8 mouse cellular contexts compared by ENCODE assay signal in genomic region chr11:118254159-118254951, GRCm38 (mm10). TPM values are rescaled to one million over a fixed set of nuclear protein-coding genes. Genes with fewer than 3 reads are reported as not detected.
DNase-seq lines count a peak whose midpoint lies in the region; ATAC-seq and TF ChIP-seq lines count a peak whose summit lies in the region.

No protein-coding gene starts in this region.

- no peak for TF ChIP-seq CTCF in brain, embryonic 14.5 days (IDR thresholded peaks at IDR 0.05; ENCODE audit: borderline replicate concordance, extremely low read depth, insufficient read depth, insufficient read length)
- TF ChIP-seq CTCF in thymus, adult 2 months (IDR thresholded peaks at IDR 0.05; ENCODE audit: borderline replicate concordance, control insufficient read depth, extremely low read depth, insufficient read depth, low read length, poor library complexity) = no peak

- H3K36me3 ChIP-seq in heart, embryonic 10.5 days = peaks cover 35% of the 10 kb centered on the region
- H3K36me3 ChIP-seq in intestine, embryonic 15.5 days = peaks cover 20% of the 10 kb centered on the region
- peaks cover 5% of the 10 kb centered on the region; the same call in 1 of the 2 replicates for H3K36me3 ChIP-seq in thymus, adult 2 months (ENCODE audit: control insufficient read depth, insufficient read depth, low read length)

- H3K27me3 ChIP-seq in heart, embryonic 10.5 days (ENCODE audit: insufficient read depth, poor library complexity, severe bottlenecking) = no peaks in the 10 kb centered on the region
- H3K27me3 ChIP-seq in intestine, embryonic 15.5 days (replicated peaks) = no peaks in the 10 kb centered on the region
- no peaks in the 10 kb centered on the region for H3K27me3 ChIP-seq in thymus, adult 2 months (ENCODE audit: control insufficient read depth, insufficient read depth, low read length)

- WGBS in heart, embryonic 10.5 days = 70% methylated on average over 15 of the region's 15 CpGs
- WGBS in intestine, embryonic 15.5 days = 40% methylated on average over 15 of the region's 15 CpGs
- WGBS in thymus, adult 2 months = 43% methylated on average over 15 of the region's 15 CpGs

- peak; percentile 97 for DNase-seq in heart, adult 11 months
- DNase-seq in heart, embryonic 10.5 days (ENCODE audit: low spot score) = no peak
- DNase-seq in brain, embryonic 14.5 days (ENCODE audit: low read depth) = peak; percentile 91
- peak; percentile 56 to 59 for DNase-seq in frontal cortex, postnatal 10 days (ENCODE audit: low spot score in 2 of 2)
- DNase-seq in left cerebral cortex, postnatal 25 days (ENCODE audit: low spot score in 2 of 2) = peak; percentile 51 to 58
- no peak for DNase-seq in thymus, adult 2 months

- intact Hi-C loops in left cerebral cortex, postnatal 25 days (cut with DNase I) = no loop called here

- H3K4me2 ChIP-seq in intestine, embryonic 15.5 days (replicated peaks) = no peak overlapping the region; the same call in 1 of the 2 replicates

- H3K9ac ChIP-seq in intestine, embryonic 15.5 days = no peak overlapping the region

- ATAC-seq in intestine, embryonic 15.5 days = peak; percentile 47
- peak; percentile 45; the same call in 1 of the 2 replicates for ATAC-seq in monocyte, adult 5-6 weeks (replicated peaks; ENCODE audit: insufficient number of reproducible peaks, low FRiP score, low TSS enrichment, poor library complexity, severe bottlenecking)

- no peaks in the 10 kb centered on the region for H3K9me3 ChIP-seq in heart, embryonic 10.5 days
- H3K9me3 ChIP-seq in intestine, embryonic 15.5 days = no peaks in the 10 kb centered on the region

- no peak for TF ChIP-seq POLR2A in brain, embryonic 14.5 days (IDR thresholded peaks at IDR 0.05; ENCODE audit: borderline replicate concordance, extremely low read depth, insufficient read depth, insufficient read length, poor library complexity, severe bottlenecking)
- no peak for TF ChIP-seq POLR2A in thymus, adult 2 months (IDR thresholded peaks at IDR 0.05; ENCODE audit: control insufficient read depth, extremely low read depth, insufficient read depth, low read length, poor library complexity)

- H3K27ac ChIP-seq in heart, embryonic 10.5 days = no peak overlapping the region
- H3K27ac ChIP-seq in intestine, embryonic 15.5 days = peak overlapping the region; percentile 60
- H3K27ac ChIP-seq in thymus, adult 2 months (ENCODE audit: control insufficient read depth, insufficient read depth, low read length) = no peak overlapping the region

- H3K4me1 ChIP-seq in heart, embryonic 10.5 days = peaks cover 30% of the 10 kb centered on the region
- peaks cover 18% of the 10 kb centered on the region for H3K4me1 ChIP-seq in intestine, embryonic 15.5 days (replicated peaks)
- peaks cover 24% of the 10 kb centered on the region for H3K4me1 ChIP-seq in thymus, adult 2 months (replicated peaks; ENCODE audit: control insufficient read depth, insufficient read depth, low read length)

- no peak overlapping the region for H3K4me3 ChIP-seq in heart, embryonic 10.5 days
- no peak overlapping the region for H3K4me3 ChIP-seq in intestine, embryonic 15.5 days (replicated peaks)
- no peak overlapping the region for H3K4me3 ChIP-seq in thymus, adult 2 months (ENCODE audit: control insufficient read depth, insufficient read depth, low read length)

RNA-seq across cellular contexts. Expression of gene Cyth1, which starts 6.0 kb away (rescaled TPM):
- 15.5 and 15.6 TPM in 2 replicates for polyA plus RNA-seq in heart, embryonic 10.5 days (2016; fragmentation: Nextera tagmentation; extraction: Ambion mirVana)
- polyA plus RNA-seq in brain, embryonic 14.5 days (2012; rRNA removed) = 35.9 and 36.8 TPM in 2 replicates
- 11.6 and 12.1 TPM in 2 replicates for polyA plus RNA-seq in intestine, embryonic 15.5 days (2015; fragmentation: Nextera tagmentation; extraction: Ambion mirVana)
- total RNA-seq in left cerebral cortex, postnatal 25 days (2021) = 10 to 100 TPM; 64.9 to 70.1 TPM
- total RNA-seq in monocyte, adult 5-6 weeks (2017) = 110 to 193 TPM (median 136 TPM) in 3 replicates
- 66.7 and 70.0 TPM in 2 replicates for polyA plus RNA-seq in thymus, adult 2 months (2012; rRNA removed)

RNA-seq across cellular contexts. Expression of gene Usp36, which starts 35.7 kb away (rescaled TPM):
- polyA plus RNA-seq in heart, embryonic 10.5 days (2016; fragmentation: Nextera tagmentation; extraction: Ambion mirVana) = 19.5 and 22.4 TPM in 2 replicates
- polyA plus RNA-seq in brain, embryonic 14.5 days (2012; rRNA removed) = 20.0 and 23.4 TPM in 2 replicates
- 16.8 and 19.7 TPM in 2 replicates for polyA plus RNA-seq in intestine, embryonic 15.5 days (2015; fragmentation: Nextera tagmentation; extraction: Ambion mirVana)
- 10 to 100 TPM; 23.5 to 29.6 TPM for total RNA-seq in left cerebral cortex, postnatal 25 days (2021)
- total RNA-seq in monocyte, adult 5-6 weeks (2017) = 13.1 to 29.6 TPM (median 14.8 TPM) in 3 replicates
- polyA plus RNA-seq in thymus, adult 2 months (2012; rRNA removed) = 28.8 and 34.6 TPM in 2 replicates

Comparison
In these comparisons a context has a peak if more than half of its experiments do, and no peak if none do; other contexts are left out.
1. DNase-seq: peak in heart, adult 11 months (single experiment), brain, embryonic 14.5 days (single experiment), frontal cortex, postnatal 10 days (2 of 2) and left cerebral cortex, postnatal 25 days (2 of 2); none in heart, embryonic 10.5 days (single experiment) and thymus, adult 2 months (single experiment).